Mouse (Mus musculus) thymus, adult 2 months (tissue): ENCODE measurements at regions not wholly inside any gene's neighbourhood (a gene's known extent, or its start where the extent isn't known, plus 50 kb on each side); places are given as distances from the start of the nearest gene placed in this dataset.

ENCODE experiments used
- DNase-seq: peaks from one replicate; pipeline ENCODE4 v3.0.0; 2021
- H3K27ac ChIP-seq: fragments of 200-500 bp; 2 replicates; pipeline ENCODE4 v1.5.1; 2012; ENCODE audit warnings: low read length, control low read depth; ENCODE audit not compliant: control insufficient read depth, insufficient read depth
- H3K27me3 ChIP-seq: fragments of 200-500 bp; 2 replicates; pipeline ENCODE4 v1.6.1; 2012; ENCODE audit warnings: mild to moderate bottlenecking, low read length, moderate library complexity, mixed read lengths; ENCODE audit not compliant: control insufficient read depth, insufficient read depth
- H3K36me3 ChIP-seq: fragments of 200-500 bp; 2 replicates; pipeline ENCODE4 v1.6.1; 2012; ENCODE audit warnings: mild to moderate bottlenecking, low read length, moderate library complexity; ENCODE audit not compliant: control insufficient read depth, insufficient read depth
- H3K4me1 ChIP-seq: fragments of 200-500 bp; replicated peaks from 2 replicates; pipeline ENCODE4 v1.6.1; 2012; ENCODE audit warnings: low read length; ENCODE audit not compliant: control insufficient read depth, insufficient read depth
- H3K4me3 ChIP-seq: fragments of 200-500 bp; 2 replicates; pipeline ENCODE4 v1.5.1; 2012; ENCODE audit warnings: mild to moderate bottlenecking, low read length, control low read depth, moderate library complexity; ENCODE audit not compliant: control insufficient read depth, insufficient read depth
- CTCF ChIP-seq: fragments of 200-500 bp; IDR thresholded peaks from 2 replicates; pipeline ENCODE4 v1.5.1; 2012; ENCODE audit warnings: mild to moderate bottlenecking, control low read depth, low read length, moderate library complexity, borderline replicate concordance; ENCODE audit not compliant: control insufficient read depth, poor library complexity, insufficient read depth; ENCODE audit errors: extremely low read depth
- POLR2A ChIP-seq: fragments of 200-500 bp; IDR thresholded peaks from 2 replicates; pipeline ENCODE4 v1.6.1; 2012; ENCODE audit warnings: mild to moderate bottlenecking, low read length, control low read depth, moderate library complexity; ENCODE audit not compliant: control insufficient read depth, poor library complexity, insufficient read depth; ENCODE audit errors: extremely low read depth
- WGBS: fragments of 180-500 bp; shearing (Covaris S2); methylation state at CpG from one replicate; pipeline ENCODE4 v1.1.7; 2018; 5-methylcytosine and 5-hydroxymethylcytosine counted together

DNA sequence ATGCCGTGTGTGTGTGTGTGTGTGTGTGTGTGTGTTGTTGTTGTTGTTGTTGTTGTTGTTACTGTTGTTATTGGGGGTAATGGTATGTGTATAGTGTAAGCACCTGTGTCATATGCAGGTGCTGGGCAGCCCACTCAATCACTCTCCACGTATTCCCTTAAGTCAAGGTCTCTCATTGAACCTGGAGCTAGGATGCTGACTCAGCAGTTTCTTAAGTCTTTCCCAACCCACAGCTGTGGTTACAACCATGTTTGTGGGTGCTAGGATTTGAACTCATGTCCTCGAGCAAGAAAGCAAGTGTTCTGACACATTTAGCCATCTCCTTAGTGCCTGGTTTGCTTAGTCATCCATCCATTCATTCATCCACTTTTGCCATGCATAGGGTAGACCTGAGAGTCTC lies 133.2 kb downstream of the 1700129C05Rik start:
- H3K27me3 ChIP-seq = no peaks in the 10 kb centered on the region
- H3K27ac ChIP-seq = no peak overlapping the region
- H3K4me3 ChIP-seq = no peak overlapping the region
- no peaks in the 10 kb centered on the region for H3K4me1 ChIP-seq
- TF ChIP-seq POLR2A (no peak), CTCF (no peak)
- WGBS = 90% methylated on average over 3 of the region's 3 CpGs
- H3K36me3 ChIP-seq = no peaks in the 10 kb centered on the region
- no peak for DNase-seq

- no peak overlapping the region for H3K27ac ChIP-seq
- no peaks in the 10 kb centered on the region for H3K27me3 ChIP-seq
- no peak for DNase-seq
- H3K4me1 ChIP-seq = no peaks in the 10 kb centered on the region
- H3K36me3 ChIP-seq = no peaks in the 10 kb centered on the region
- 86% methylated on average over 5 of the region's 5 CpGs for WGBS
- TF ChIP-seq POLR2A = no peak
- no peak for TF ChIP-seq CTCF
- H3K4me3 ChIP-seq = no peak overlapping the region
Observed at GRCm38 (mm10) chr14:58999106-58999778, 143.5 kb downstream of the 1700129C05Rik start.

- Histone ChIP-seq H3K36me3 (no peaks in the 10 kb centered on the region), H3K27me3 (no peaks in the 10 kb centered on the region), H3K27ac (no peak overlapping the region), H3K4me3 (no peak overlapping the region), H3K4me1 (no peaks in the 10 kb centered on the region)
- WGBS = 91% methylated on average over 6 of the region's 6 CpGs
- no peak for TF ChIP-seq POLR2A
- TF ChIP-seq CTCF = no peak
- no peak for DNase-seq
Observed at GRCm38 (mm10) chr14:58994994-58995393, 147.7 kb downstream of the 1700129C05Rik start.

DNA sequence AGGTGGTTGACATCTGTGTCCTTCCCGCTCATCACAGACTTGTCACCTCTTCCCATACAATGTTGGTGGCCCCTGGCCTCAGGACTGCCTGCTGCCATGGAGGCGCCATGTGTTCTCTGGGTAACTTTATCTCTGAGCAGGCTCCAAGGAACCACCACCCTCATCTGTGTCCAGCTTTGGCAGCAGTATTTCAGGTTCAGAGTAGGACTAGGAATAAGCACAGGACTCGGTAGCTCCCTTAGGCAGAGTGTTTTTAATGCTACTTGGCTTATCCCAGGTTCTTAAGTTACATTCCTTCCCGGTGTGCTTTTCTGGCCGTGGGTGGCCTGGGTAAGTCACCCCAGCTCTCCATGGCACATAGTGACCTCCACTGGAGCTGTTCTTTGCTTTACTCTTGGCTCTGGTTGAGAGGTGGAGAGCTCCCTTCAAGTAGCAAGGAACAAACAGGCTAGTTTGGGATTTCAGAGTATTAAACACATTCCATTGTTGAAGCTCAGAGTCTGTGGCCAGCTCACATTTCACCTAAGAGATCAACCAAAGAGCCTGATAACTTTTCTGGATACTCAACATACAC lies 153.0 kb downstream of the 1700129C05Rik start:
- H3K27me3 ChIP-seq = no peaks in the 10 kb centered on the region
- H3K4me1 ChIP-seq = no peaks in the 10 kb centered on the region
- H3K27ac ChIP-seq = no peak overlapping the region
- TF ChIP-seq CTCF = no peak
- no peak for TF ChIP-seq POLR2A
- no peaks in the 10 kb centered on the region for H3K36me3 ChIP-seq
- no peak for DNase-seq
- no peak overlapping the region for H3K4me3 ChIP-seq
- 94% methylated on average over 5 of the region's 5 CpGs for whole genome bisulfite sequencing

DNA sequence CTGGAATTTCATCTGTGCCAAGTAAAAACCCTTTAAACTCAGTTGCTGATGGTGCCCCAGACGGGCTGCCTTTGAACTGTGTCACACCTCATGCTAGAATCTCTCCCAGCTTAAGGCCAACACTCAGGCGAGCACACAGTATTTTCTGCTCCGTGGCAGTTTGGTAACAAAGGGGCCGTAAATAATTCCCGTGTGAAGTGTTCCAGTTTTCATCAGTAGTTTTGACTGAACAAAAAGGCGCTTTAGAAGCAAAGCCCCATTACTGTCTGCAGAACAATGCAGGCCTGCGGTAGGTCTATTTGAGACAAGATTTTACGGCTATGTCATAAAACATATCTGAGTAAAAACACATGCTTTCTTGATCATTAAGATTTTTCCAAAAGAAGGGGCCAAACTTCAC lies 155.0 kb downstream of the 1700129C05Rik start:
- Histone ChIP-seq H3K36me3 (no peaks in the 10 kb centered on the region), H3K4me3 (no peak overlapping the region), H3K27me3 (no peaks in the 10 kb centered on the region), H3K4me1 (no peaks in the 10 kb centered on the region), H3K27ac (no peak overlapping the region)
- DNase-seq = no peak
- TF ChIP-seq CTCF (no peak), POLR2A (no peak)
- 67% methylated on average over 8 of the region's 8 CpGs for WGBS

GRCm38 (mm10) chr14:58985838-58986237 lies 156.9 kb downstream of the 1700129C05Rik start:
- no peak overlapping the region for H3K27ac ChIP-seq

More at GRCm38 (mm10) chr14:58985838-58986237, 156.9 kb downstream of the 1700129C05Rik start:
- H3K36me3 ChIP-seq = no peaks in the 10 kb centered on the region
- no peak overlapping the region for H3K4me3 ChIP-seq
- no peaks in the 10 kb centered on the region for H3K27me3 ChIP-seq
- no peak for DNase-seq
- 94% methylated on average over 5 of the region's 5 CpGs for WGBS
- H3K4me1 ChIP-seq = no peaks in the 10 kb centered on the region
- TF ChIP-seq POLR2A = no peak
- no peak for TF ChIP-seq CTCF
